Mouse (Mus musculus) monocyte, adult 5-6 weeks (primary cell): ENCODE results near the gene St6galnac5. TPM values are rescaled to one million over a fixed set of nuclear protein-coding genes. Genes with fewer than 3 reads are reported as not detected.

Experiments used
- ATAC-seq: fragments of 153-309, 156-312 bp; replicated peaks from 2 replicates; pipeline ENCODE4 v1.8.0; 2017; ENCODE audit warnings: mild to moderate bottlenecking; ENCODE audit not compliant: low TSS enrichment, insufficient number of reproducible peaks, severe bottlenecking, poor library complexity, low FRiP score
- total RNA-seq: library from RNA; stranded (forward); fragments of 200-1000, 200-491, 200-594 nt; gene quantifications from 3 replicates; pipeline ENCODE4 v1.2.3, GENCODE M21; 2017

St6galnac5 gene
- total RNA-seq, 1 experiment from 2014 or later: 0.19 TPM

- no peak for ATAC-seq
These were observed 30.2 kb downstream of the St6galnac5 start for GRCm38 (mm10) chr3:152951634-152952545.

GRCm38 (mm10) chr3:152950914-152951313 is 31.1 kb downstream of the St6galnac5 start:
- ATAC-seq: no peak

- no peak for ATAC-seq
These were observed 31.7 kb downstream of the St6galnac5 start for GRCm38 (mm10) chr3:152950299-152950698.

- ATAC-seq: no peak
These were observed 32.7 kb downstream of the St6galnac5 start for GRCm38 (mm10) chr3:152949233-152949777.

GRCm38 (mm10) chr3:152948556-152948955 is 33.5 kb downstream of the St6galnac5 start:
- no peak for ATAC-seq

- ATAC-seq: no peak
These were observed 34.9 kb downstream of the St6galnac5 start for GRCm38 (mm10) chr3:152947031-152947640.

GRCm38 (mm10) chr3:152944766-152945165 is 37.3 kb downstream of the St6galnac5 start:
- ATAC-seq: no peak

GRCm38 (mm10) chr3:152942985-152943384 is 39.1 kb downstream of the St6galnac5 start:
- no peak; the same call in 1 of the 2 replicates for ATAC-seq

- ATAC-seq: no peak
These were observed 40.4 kb downstream of the St6galnac5 start for GRCm38 (mm10) chr3:152941671-152942070.

- ATAC-seq: no peak
These were observed 45.7 kb downstream of the St6galnac5 start for GRCm38 (mm10) chr3:152936313-152936712.

- no peak for ATAC-seq
These were observed 48.3 kb downstream of the St6galnac5 start for GRCm38 (mm10) chr3:152933737-152934136.

- no peak for ATAC-seq
These were observed 49.5 kb downstream of the St6galnac5 start for GRCm38 (mm10) chr3:152932544-152932943.

GRCm38 (mm10) chr3:152932096-152932495 is 50.0 kb downstream of the St6galnac5 start:
- ATAC-seq: no peak

- ATAC-seq: no peak
These were observed 50.7 kb downstream of the St6galnac5 start for GRCm38 (mm10) chr3:152931354-152931753.

- ATAC-seq: no peak
These were observed 52.2 kb downstream of the St6galnac5 start for GRCm38 (mm10) chr3:152929788-152930281.

- no peak for ATAC-seq
These were observed 52.7 kb downstream of the St6galnac5 start for GRCm38 (mm10) chr3:152929256-152929787.

- no peak for ATAC-seq
These were observed 53.6 kb downstream of the St6galnac5 start for GRCm38 (mm10) chr3:152928287-152928975.

- peak; percentile 50; the same call in 1 of the 2 replicates for ATAC-seq
These were observed 55.9 kb downstream of the St6galnac5 start for GRCm38 (mm10) chr3:152926166-152926565.

- no peak for ATAC-seq
These were observed 56.7 kb downstream of the St6galnac5 start for GRCm38 (mm10) chr3:152925364-152925763.
